Mouse (Mus musculus) gonadal fat pad, adult 2 months (tissue): ENCODE measurements around the gene Otop3. TPM values are rescaled to one million over a fixed set of nuclear protein-coding genes. Genes with fewer than 3 reads are reported as not detected.
"Not testable (repeated sequence)": the region's sequence is repeated elsewhere in the genome, so short reads cannot be mapped to it uniquely, and the experiment has no call there.

ENCODE experiments used
- DNase-seq: peaks from one replicate; pipeline ENCODE4 v3.0.0-alpha.2; 2012; ENCODE audit warnings: low read depth
- polyA plus RNA-seq: library from polyadenylated mRNA; depleted of rRNA; stranded (reverse); fragments of >200 nt; gene quantifications from 2 replicates; pipeline ENCODE4 v1.2.3, GENCODE M21; 2012

Gene Otop3
- polyA plus RNA-seq, 1 experiment: not detected

GRCm38 (mm10) chr11:115366039-115366705, 31.6 kb downstream of the Otop3 start:
- DNase-seq: no peak

GRCm38 (mm10) chr11:115366706-115367394, 32.3 kb downstream of the Otop3 start:
- no peak for DNase-seq

DNA sequence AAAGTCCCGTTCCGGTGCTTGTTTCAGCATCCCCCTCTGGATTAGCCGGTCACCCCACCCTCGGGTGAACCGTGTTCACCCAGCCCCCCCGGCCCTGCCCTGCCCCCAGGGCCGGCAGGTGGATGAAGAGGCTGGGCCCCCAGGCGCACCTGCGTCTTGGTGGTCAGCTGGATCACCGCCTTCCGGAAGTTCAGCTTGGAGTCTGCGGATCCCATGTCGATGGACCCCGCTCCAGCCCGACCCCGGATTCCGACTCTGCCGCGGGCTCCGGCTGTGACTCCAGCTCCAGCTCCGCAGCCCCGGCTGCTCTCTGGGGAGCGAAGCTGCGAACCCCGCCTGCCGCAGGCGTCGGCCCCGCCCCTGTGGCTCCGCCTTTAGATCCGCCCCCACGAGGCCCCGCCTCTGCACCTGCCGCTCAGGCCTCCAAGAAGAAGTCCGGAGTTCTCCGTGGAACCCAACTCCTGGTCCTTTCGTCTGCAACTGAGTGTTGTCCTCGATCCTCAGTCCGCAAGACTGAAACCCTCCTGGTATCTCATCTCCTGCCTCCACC, 32.9 kb downstream of the Otop3 start, which contains the start of gene Hid1:
TSS of gene Hid1 (minus strand) at position 362 of the 550 bp plus-strand sequence.
- DNase-seq: no peak

- DNase-seq: no peak
Observed at GRCm38 (mm10) chr11:115370368-115370767, 35.8 kb downstream of the Otop3 start.

DNA sequence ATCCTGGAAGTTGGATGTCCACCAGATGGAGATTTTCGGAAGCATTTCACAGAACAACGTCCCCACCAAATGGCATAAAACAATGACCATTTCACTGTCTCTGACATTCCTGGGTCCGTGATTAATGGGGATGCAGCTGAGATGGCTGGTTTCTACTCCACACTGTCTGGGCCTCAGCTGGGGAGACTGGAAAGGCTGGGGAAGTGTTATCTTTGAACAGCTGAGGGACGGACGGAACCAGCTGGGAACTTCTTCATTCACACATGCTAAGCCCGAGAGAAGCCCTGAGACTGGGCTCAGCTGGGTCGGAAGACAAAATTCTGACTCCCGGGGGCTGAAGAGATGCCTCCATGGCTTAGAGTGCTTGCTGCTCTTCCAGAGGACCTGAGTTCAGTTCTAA, 36.8 kb downstream of the Otop3 start:
- DNase-seq: no peak

DNA sequence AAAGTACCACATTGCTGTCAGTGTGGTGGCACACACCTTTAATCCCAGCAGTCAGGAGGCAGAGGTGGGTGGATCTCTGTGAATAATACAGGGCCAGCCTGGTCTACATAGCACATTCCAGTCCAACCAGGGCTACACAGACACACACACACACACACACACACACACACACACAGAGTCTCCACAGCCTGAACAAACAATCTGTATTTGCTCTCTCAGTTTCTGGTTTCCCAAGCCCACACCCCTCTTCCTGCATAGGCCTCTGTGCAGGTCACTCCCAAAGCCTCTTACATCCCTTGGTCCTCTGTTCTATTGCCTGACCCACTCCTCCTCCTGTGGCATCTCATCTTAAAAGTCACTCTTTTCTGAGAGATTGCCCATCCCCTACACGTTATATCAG, 37.5 kb downstream of the Otop3 start:
- DNase-seq: no peak

GRCm38 (mm10) chr11:115372737-115373136, 38.2 kb downstream of the Otop3 start:
- no peak for DNase-seq

GRCm38 (mm10) chr11:115373805-115374694, 39.5 kb downstream of the Otop3 start:
- no peak for DNase-seq

GRCm38 (mm10) chr11:115374695-115375425, 40.3 kb downstream of the Otop3 start:
- no peak for DNase-seq

DNA sequence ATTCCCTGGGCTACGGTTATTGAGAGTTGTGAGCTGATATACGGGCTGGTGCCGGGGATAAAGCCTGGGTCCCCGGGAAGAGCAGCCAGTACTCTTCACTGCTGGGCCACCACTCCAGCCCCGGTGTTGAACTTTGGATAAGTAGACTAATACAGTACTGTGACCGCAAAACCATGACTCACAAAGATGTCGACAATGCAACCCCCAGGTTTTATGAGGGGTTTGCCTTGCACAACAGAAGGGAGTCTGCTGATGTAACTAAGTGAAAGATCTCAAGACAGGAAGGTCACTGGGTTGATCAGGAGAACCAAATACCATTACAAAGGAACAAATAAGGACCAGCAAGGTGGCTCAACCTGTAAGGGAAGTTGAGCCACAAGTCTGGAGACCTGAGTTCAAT, 42.2 kb downstream of the Otop3 start:
- no peak for DNase-seq

DNA sequence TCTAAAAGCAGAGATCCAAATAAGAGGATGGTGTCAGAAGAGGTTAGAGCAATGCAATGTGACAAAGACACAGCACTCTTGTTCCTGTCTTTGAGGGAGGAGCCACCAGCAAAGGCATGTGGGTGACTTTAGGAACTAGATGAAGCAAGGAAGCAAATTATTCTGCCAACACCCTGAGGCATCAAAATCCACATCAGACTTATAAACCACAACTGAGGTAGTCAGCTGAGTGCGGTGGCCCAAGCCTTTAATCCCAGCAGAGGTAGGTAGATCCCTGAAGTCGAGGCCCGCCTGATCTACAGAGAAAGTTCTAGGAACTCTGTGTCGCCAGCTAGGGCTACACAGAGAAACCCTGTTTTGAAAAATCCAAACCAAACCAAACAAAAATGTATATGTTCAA, 42.7 kb downstream of the Otop3 start:
- DNase-seq: peak; percentile 57

DNA sequence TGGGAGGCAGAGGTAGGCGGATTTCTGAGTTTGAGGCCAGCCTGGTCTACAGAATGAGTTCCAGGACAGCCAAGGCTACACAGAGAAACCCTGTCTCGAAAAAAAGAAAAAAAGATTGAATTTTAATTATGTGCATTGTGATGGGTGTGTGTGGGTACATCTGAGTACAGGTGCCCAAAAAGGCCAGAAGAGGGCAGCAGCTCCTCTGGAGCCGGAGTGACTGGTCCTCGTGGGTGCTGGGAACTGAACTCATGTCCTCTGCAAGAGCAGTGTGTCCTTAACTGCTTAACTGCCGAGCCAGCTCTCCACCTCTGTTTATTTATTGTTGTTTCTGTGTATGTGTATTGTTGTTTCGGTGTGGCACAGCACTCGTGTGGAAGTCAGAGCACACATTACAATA, 43.3 kb downstream of the Otop3 start:
- DNase-seq: no peak

- DNase-seq: no peak
Observed at GRCm38 (mm10) chr11:115381276-115381675, 46.7 kb downstream of the Otop3 start.

DNA sequence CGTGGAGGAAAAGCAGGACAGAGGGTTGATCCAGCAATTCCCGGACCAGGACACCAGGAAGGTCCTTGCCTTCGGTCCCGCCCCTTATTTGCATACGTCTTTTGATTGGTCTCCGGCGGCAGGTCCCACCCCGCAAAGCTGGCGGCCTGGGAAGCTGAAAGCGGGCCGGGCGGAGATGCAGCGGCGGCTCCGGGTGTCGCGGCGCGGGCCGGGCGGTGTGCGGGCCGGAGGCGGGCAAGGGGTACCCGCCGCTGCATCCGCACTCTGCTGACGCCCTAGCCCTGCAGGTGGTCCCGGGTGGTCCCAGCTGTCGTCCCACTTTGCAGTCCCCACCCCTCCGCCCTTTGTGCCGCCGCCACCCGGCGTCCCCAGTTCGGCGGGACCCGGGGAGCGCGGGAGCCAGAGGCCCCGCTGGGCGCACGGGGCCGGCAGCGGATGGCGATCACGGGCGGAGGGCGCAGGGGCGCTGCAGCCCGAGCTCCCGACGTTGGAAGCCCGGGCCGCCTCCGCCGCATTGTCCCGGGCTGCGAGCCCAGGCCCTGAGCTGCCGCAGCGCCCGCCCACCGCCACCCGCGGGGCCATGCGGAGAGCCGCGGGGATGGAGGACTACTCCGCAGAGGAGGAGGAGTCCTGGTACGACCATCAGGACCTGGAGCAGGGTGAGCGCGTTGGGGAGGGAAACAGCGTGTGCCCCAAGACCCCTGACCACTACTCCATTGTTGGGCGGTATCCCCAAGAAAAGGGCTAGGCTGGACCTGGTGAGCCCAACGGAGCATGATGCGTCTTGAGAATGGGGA, 47.4 kb downstream of the Otop3 start, which contains the start of gene Cdr2l:
TSS of gene Cdr2l (plus strand) at position 174 of the 797 bp plus-strand sequence.
- no peak for DNase-seq

DNA sequence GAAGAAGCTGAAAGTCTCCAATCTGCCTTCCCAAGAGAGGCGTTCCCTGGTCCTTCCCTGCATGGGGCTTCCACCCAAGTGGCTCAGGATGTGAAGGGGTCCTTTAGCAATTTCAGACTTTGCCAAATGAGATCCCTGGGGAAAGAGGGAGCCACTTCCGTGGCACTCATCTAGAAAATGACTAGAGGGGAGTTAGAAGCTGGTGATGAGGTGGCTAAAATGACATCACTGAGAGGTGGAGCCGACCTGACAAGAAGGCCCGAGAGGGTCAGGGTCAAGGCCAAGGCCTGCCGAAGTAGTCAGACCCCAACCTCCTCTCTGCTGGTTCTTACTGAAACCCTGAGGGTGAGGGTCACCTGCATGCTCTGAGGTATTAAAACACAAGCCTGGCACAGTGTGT, 48.4 kb downstream of the Otop3 start:
- no peak for DNase-seq

- no peak for DNase-seq
Observed at GRCm38 (mm10) chr11:115383701-115384474, 49.4 kb downstream of the Otop3 start.

- DNase-seq: no peak
Observed at GRCm38 (mm10) chr11:115384587-115384986, 50.1 kb downstream of the Otop3 start.

GRCm38 (mm10) chr11:115386859-115387258, 52.3 kb downstream of the Otop3 start:
- not testable (repeated sequence) for DNase-seq

- DNase-seq: no peak
Observed at GRCm38 (mm10) chr11:115391358-115391757, 56.8 kb downstream of the Otop3 start.
